Mouse (Mus musculus): ENCODE measurements around the gene Hist2h4. TPM values are rescaled to one million over a fixed set of nuclear protein-coding genes. Genes with fewer than 3 reads are reported as not detected.
A peak's percentile ranks its signal among the peaks of the same experiment; 100 is the strongest.
"Not testable (repeated sequence)": the region's sequence is repeated elsewhere in the genome, so short reads cannot be mapped to it uniquely, and the experiment has no call there.

The Hist2h4 gene
- total RNA-seq, 2 experiments from 2014 or later, result 25.0 to 26.7 TPM

DNA sequence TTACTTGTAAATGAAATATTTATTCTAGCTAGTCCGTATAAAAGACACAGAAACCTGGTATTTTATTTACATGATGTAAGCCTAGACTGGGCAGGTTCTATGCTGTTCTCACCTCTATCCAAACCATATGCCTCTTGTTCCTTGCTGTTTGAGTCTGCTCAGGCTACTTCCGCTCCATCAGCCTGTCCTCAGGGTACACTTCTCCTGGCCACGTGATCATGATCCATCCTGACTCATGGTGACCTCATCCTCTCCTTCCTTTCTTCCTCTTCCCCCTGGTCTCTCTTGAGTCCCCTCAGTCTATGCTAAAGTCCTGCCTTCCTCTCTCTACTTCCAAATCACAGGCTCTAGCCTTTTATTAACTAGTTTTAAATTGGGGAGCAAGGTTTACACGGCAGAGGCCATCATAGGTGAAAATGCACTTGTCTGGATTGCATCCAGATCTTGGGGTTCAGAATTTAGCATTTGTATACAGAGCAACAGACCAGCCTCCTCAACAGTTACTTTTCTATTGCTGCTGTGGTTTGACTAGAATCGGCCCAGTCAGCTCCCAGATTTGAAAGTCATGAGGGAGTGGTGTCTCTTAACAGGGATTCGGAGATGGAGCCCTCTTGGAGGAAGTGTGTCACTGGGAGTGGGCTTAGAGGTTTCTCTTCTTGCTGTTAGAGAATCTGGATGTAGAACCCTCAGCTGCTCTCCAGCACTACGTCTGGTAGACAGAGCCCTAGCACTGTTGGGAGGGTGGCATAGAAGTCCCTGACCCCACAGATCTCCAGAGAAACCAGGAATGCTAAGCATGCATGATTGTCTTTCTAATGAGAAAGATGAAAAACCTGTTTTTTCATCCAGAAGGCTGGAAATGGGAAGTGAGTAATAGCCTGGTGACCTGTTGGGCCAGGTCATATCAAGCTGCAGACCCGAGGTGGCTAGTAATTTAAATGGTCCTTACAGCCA, 36.1 kb downstream of the Hist2h4 start:
- peak; percentile 44 to 56 for DNase-seq

DNA sequence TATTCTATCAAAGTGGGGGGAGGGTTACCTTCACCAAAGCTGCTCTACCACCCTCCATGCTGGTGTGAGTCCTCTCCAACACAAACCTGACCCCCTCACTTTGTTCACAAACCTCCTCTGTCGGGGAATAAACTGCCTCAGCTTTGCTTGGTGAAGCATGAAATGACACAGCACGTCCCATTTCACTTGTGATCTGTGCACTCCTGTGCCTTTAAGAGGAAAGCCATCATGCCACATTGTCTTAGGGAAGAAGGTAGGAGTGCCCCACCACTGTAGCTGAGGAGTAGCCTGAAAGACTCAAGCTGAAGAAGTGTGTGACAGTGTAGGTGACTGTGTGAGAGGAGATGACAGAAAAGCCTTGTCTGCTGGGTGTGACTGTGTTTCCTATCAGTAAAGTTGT, 37.7 kb downstream of the Hist2h4 start:
- DNase-seq, result no peak

GRCm38 (mm10) chr3:96222774-96223173, 40.3 kb downstream of the Hist2h4 start:
- no peak for DNase-seq

GRCm38 (mm10) chr3:96221640-96222038, 41.5 kb downstream of the Hist2h4 start:
- DNase-seq, result peak; percentile 30 to 31

DNA sequence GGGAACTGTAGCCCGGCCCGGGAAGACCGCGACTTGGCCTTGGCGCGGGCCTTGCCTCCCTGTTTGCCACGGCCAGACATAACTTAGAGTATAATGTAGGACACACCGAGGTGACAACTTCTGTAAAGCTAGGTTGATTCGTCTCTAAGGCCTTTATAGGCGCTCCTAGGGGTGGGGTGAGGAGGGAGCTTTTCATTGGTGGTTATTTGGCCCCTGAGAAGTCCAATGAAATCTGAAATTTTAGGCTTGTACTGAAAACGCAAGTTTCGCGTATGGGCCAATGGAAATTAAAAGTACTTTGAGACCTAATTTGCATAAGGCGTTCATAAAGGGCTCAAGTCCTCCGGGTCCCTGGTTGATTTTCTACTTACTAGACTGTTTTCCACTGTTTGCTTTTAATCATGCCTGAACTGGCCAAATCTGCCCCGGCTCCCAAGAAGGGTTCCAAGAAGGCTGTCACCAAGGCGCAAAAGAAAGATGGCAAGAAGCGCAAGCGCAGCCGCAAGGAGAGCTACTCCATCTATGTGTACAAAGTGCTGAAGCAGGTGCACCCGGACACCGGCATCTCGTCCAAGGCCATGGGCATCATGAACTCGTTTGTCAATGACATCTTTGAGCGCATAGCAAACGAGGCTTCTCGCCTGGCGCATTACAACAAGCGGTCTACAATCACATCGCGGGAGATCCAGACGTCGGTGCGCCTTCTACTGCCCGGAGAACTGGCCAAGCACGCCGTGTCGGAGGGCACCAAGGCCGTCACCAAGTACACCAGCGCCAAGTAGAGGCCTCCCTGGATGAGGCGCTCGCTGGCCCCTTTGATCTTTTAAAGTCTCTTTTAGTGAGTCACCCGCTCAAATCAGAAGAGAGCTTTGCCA, 42.1 kb downstream of the Hist2h4 start, which contains the start of the genes Hist2h2ac and Hist2h2be:
Hist2h2ac (minus strand) TSS at position 116 of the 875 bp plus-strand sequence.
Hist2h2be (plus strand) TSS at position 355 of the 875 bp plus-strand sequence.
- DNase-seq, result peak; percentile 86 to 88

- not testable (repeated sequence) for DNase-seq
Observed at GRCm38 (mm10) chr3:96220131-96220764, 42.9 kb downstream of the Hist2h4 start.

GRCm38 (mm10) chr3:96219661-96220130, 43.4 kb downstream of the Hist2h4 start, which contains the start of the genes Bola1 and Hist2h2ab:
Gene Bola1 (minus strand): TSS chr3:96219709.
Gene Hist2h2ab (plus strand): TSS chr3:96219865.
- DNase-seq, result peak; percentile 72 to 76

- peak in 1 of 2 experiments; percentile 15 for DNase-seq
Observed at GRCm38 (mm10) chr3:96219191-96219641, 43.9 kb downstream of the Hist2h4 start.

Small RNA genes within 50 kb of the gene (microRNA-seq; reads per million reads assigned to microRNA genes)
- gene Gm44492 (not detected), gene Gm47311 (not detected), gene Gm47313 (not detected)

Other genes starting within 250 kb of the Hist2h4 start
- 10 to 100 TPM; 30.6 to 34.7 TPM for gene Vps45, start 204.8 kb downstream of the Hist2h4 start, total RNA-seq (2021)
- gene Otud7b, start 158.8 kb downstream of the Hist2h4 start, total RNA-seq (2021), result 10 to 100 TPM; 34.5 to 39.3 TPM
- gene Mtmr11, start 101.3 kb downstream of the Hist2h4 start, total RNA-seq (2021), result 10 to 100 TPM; 15.6 to 31.5 TPM
- 10 to 100 TPM; 53.6 to 57.9 TPM for gene Sf3b4, start 91.0 kb downstream of the Hist2h4 start, total RNA-seq (2021)
- gene Sv2a, start 82.2 kb downstream of the Hist2h4 start, total RNA-seq (2021), result 1 to 10 TPM; 5.5 to 7.5 TPM
- 10 to 100 TPM; 26.8 to 41.2 TPM for gene Bola1, start 43.6 kb downstream of the Hist2h4 start, total RNA-seq (2021)
- 1 to 10 TPM; 7.1 to 8.0 TPM for gene Hist2h2ab, start 43.4 kb downstream of the Hist2h4 start, total RNA-seq (2021)
- 10 to 100 TPM; 60.6 to 68.7 TPM for gene Hist2h2ac, start 42.4 kb downstream of the Hist2h4 start, total RNA-seq (2021)
- 10 to 100 TPM; 16.3 to 17.9 TPM for gene Hist2h2be, start 42.2 kb downstream of the Hist2h4 start, total RNA-seq (2021)
- 10 to 100 TPM; 23.8 to 30.2 TPM for gene Hist2h3c2, start 24.2 kb downstream of the Hist2h4 start, total RNA-seq (2021)
- gene Hist2h2aa2, start 23.0 kb downstream of the Hist2h4 start, total RNA-seq (2021), result 100 to 1,000 TPM; 495 to 593 TPM
- gene Hist2h2aa1, start 17.8 kb downstream of the Hist2h4 start, total RNA-seq (2021), result 10 to 100 TPM in 1 of 2 experiments, 1 to 10 TPM in 1; 2.9 to 13.5 TPM
- gene Hist2h3c1, start 16.6 kb downstream of the Hist2h4 start, total RNA-seq (2021), result not detected
- gene Hist2h3b, start 5.3 kb upstream of the Hist2h4 start, total RNA-seq (2021), result 100 to 1,000 TPM in 1 of 2 experiments, 10 to 100 TPM in 1; 100.0 to 108 TPM
- gene Hist2h2bb, start 6.4 kb upstream of the Hist2h4 start, total RNA-seq (2021), result 100 to 1,000 TPM; 103 to 116 TPM
- gene Fcgr1, start 30.7 kb upstream of the Hist2h4 start, total RNA-seq (2021), result 1 to 10 TPM; 1.7 to 1.9 TPM
- gene BC107364, start 189.0 kb upstream of the Hist2h4 start, total RNA-seq (2021), result not detected

All from adrenal gland, postnatal 36 days (tissue).